Comparison of ENCODE assay signal across 14 mouse cellular contexts in genomic region chr7:75801621-75802358, GRCm38 (mm10).
"Had no signal": no experiment of that assay in that cellular context is flagged by ENCODE, and none has a peak within 500 bp of the region (broad histone marks: within the 10 kb centered on the region; RNA-seq: fewer than 3 reads in every experiment).

No protein-coding gene starts in this region.

- ATAC-seq: midbrain, embryonic 16.5 days had no signal

- H3K4me1 ChIP-seq: midbrain, embryonic 12.5 days had no signal

- H3K4me2 ChIP-seq: lung, embryonic 14.5 days; midbrain, embryonic 12.5 days; neural tube, embryonic 12.5 days; stomach, embryonic 15.5 days had no signal

- H3K36me3 ChIP-seq: midbrain, embryonic 10.5 days; midbrain, embryonic 12.5 days; neural tube, embryonic 12.5 days; stomach, embryonic 15.5 days had no signal

- H3K27ac ChIP-seq: midbrain, embryonic 10.5 days; midbrain, embryonic 12.5 days; neural tube, embryonic 12.5 days; stomach, embryonic 15.5 days; stomach, postnatal 0 days had no signal

- H3K9ac ChIP-seq: lung, embryonic 14.5 days; midbrain, embryonic 12.5 days; neural tube, embryonic 12.5 days; stomach, embryonic 15.5 days had no signal

- DNase-seq: lung, adult 18-20 months; lung, embryonic 14.5 days; lung, postnatal 10 days; midbrain, embryonic 14.5 days; right cerebral cortex, postnatal 14 days; thymus, adult 2 months; thymus, postnatal 25 days; thymus, postnatal 4 days had no signal

- H3K9me3 ChIP-seq: midbrain, embryonic 10.5 days; midbrain, embryonic 12.5 days; neural tube, embryonic 12.5 days; stomach, embryonic 15.5 days had no signal

- H3K4me3 ChIP-seq: midbrain, embryonic 10.5 days; midbrain, embryonic 12.5 days; neural tube, embryonic 12.5 days; stomach, embryonic 15.5 days had no signal

- H3K27me3 ChIP-seq: midbrain, embryonic 12.5 days; neural tube, embryonic 12.5 days; stomach, embryonic 15.5 days had no signal
